Mouse (Mus musculus) monocyte, adult 5-6 weeks (primary cell): Measurements from ENCODE around the gene Fam133b. TPM values are rescaled to one million over a fixed set of nuclear protein-coding genes. Genes with fewer than 3 reads are reported as not detected.
"Not testable (repeated sequence)": the region's sequence is repeated elsewhere in the genome, so short reads cannot be mapped to it uniquely, and the experiment has no call there.

Experiments used
- ATAC-seq: fragments of 153-309, 156-312 bp; replicated peaks from 2 replicates; pipeline ENCODE4 v1.8.0; 2017; ENCODE audit warnings: mild to moderate bottlenecking; ENCODE audit not compliant: low TSS enrichment, insufficient number of reproducible peaks, severe bottlenecking, poor library complexity, low FRiP score
- total RNA-seq: library from RNA; stranded (forward); fragments of 200-1000, 200-491, 200-594 nt; gene quantifications from 3 replicates; pipeline ENCODE4 v1.2.3, GENCODE M21; 2017

Gene Fam133b
- total RNA-seq, 1 experiment from 2014 or later: 76.0 TPM

- no peak for ATAC-seq
These were observed 28.2 kb upstream of the Fam133b start for GRCm38 (mm10) chr5:3515477-3515876.

GRCm38 (mm10) chr5:3516481-3517075 is 27.1 kb upstream of the Fam133b start:
- peak; percentile 55 for ATAC-seq

DNA sequence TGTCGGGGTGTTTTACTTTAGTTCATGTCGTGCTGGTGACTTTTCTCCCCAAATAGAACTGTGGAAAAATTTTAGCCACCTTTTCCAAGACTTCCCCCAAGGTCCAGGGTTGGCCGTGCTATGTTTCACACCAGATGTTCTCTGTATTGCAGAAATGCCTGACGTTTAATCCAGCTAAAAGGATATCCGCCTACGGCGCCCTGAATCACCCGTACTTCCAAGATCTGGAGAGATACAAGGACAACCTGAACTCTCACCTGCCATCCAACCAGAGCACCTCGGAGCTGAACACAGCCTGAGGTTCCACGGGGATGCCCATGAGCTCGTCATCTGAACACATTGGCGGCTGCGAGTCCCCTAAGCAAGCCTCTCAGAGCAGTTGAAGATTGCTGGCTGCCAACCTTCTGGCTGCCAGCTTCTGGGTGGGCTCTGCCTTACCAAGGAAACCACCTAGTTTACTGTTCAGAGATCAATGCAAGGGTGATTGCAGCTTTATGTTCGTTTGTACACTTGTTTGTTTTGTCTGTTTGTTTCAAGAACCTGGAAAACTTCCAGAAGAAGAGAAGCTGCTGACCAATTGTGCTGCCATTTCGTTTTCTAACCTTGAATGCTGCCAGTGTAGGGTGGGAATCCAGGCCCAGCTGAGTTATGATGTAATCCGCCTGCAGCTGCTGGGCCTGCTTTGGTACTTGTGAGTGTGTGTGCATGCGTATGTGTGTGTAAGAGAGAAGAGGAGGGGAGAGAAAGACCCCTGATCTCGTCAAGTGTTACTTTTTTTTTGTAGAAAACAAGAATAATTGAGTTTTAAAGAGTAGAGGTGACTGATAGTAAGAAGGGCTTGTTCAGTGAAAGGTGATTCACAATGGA is 22.9 kb upstream of the Fam133b start:
- ATAC-seq: no peak

- ATAC-seq: no peak
These were observed 21.9 kb upstream of the Fam133b start for GRCm38 (mm10) chr5:3521741-3522140.

- no peak for ATAC-seq
These were observed 20.8 kb upstream of the Fam133b start for GRCm38 (mm10) chr5:3522826-3523225.

DNA sequence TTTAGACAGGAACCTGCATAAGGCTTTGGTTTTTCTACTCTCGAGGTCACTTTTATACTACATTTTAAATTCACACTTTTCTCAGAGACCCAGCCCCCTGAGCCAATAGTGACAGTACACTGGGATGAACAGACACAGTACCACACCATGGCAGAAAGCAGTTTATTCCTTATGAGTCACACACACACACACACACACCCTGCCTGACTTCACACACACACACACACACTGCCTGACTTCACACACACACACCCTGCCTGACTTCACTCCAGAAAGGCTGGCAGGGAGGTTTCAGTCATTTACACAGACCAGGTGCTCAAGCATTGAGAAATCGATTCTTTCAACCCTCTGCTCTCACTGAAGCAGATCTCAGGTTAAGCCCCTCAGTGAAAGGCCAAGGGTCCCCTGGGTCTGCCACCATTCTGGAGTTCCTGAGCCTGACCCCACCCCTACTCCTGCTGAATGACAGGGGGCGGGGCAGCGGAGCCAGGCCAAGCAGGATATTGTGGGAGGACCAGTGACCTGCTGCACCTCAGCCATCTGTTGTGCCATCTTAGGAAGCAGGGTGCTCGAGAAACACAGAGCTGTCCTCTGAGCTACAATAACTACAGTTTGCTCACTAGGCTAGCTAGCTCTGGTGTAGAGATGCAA is 16.5 kb upstream of the Fam133b start:
- ATAC-seq: no peak

GRCm38 (mm10) chr5:3529585-3530189 is 13.9 kb upstream of the Fam133b start:
- ATAC-seq: no peak

DNA sequence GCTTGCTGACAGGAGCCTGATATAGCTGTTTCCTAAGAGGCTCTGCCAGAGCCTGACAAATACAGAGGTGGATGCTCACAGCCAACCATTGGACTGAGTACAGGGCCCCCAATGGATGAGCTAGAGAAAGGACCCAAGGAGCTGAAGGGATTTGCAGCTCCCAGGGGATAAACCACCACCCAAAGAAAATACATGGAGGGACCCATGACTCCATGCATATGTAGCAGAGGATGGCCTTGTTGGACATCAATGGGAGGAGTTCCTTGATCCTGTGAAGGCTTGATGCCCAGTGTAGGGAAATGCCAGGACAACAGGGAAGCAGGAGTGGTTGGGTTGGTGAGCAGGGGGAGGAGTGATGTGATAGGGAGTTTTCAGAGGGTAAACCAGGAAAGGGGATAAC is 11.6 kb upstream of the Fam133b start:
- not testable (repeated sequence) for ATAC-seq

DNA sequence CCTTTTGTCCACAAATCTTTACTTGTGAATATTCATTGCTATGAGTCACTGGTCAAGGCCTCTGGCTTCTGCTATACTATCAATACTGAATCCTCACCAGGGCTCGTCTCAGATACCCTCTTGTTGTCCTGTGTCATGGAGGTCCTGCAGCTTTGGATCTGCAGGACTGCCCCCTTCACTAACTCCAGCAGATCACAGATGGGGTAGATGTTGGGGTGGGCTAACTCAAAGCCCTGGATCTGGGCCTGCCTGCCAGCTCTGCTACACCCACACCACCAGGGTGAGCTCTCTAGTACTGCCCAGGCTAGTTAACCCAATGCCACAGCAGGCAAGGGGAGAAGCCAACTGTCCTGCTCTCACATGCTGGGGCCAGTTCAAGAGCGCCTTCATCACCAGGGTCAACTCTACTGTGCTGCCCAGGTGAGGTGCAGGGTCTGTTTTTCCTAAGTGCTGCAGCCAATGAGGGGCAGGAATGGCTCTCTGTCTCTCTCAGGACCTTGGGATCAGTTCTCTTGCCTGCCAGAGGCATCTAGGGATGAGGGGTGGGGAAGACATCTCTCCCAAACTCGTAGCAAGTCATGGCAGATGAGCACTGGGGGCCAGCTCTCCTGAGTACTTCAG is 6.9 kb upstream of the Fam133b start:
- ATAC-seq: no peak

GRCm38 (mm10) chr5:3538505-3539472 is 4.8 kb upstream of the Fam133b start:
- ATAC-seq: no peak

DNA sequence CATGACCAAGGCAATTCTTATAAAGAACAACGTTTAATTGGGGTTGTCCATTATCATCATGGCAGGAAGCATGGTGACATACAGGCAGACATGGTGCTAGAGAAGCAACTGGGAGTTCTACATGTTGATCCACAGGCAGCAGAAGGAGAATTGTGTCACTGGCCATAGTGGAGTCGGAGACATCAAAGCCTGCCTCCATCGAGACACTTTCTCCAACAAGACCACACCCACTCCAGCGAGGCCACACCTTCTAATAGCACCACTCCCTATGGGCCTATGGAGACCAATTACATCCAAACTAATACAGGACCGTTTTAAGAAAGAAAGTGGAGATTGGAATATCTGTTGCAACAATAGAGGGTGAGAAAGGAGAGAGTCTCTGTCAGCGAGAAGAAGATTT is 1.8 kb upstream of the Fam133b start:
- ATAC-seq: no peak

DNA sequence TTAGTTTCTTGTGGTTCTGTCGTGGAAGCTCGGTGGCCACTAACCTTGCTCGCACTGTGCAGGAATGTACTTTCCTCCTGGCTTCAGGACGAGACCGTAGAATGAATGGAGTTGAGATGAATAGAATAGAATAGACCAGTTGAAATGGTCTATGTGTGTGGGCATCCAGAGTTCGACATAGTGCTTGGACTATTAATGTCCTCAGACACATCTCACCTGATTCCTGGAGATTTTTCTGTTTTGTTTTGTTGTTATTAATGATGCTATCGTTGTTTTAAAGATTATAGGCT is 792 bp downstream of the Fam133b start:
- ATAC-seq: no peak

DNA sequence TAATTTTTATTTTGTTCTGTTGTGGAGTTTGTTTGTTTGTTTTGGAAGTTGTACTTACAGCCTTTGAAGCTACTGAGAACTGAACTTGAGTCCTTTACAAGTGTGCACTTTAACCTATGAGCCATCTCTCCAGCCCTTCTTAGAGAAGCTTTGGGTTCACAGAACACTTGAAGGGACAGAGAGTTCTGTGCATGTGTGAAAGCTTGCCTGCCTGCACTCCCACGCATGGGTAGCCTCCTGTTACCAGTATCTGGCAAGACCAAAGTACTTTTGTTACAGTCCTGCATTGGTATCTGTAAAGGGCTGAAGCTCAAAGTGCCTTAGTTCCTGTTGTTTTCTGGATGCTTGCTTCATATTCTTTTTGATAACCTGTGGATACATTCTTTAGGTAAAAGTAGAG is 2.6 kb downstream of the Fam133b start:
- ATAC-seq: no peak

- no peak for ATAC-seq
These were observed 7.8 kb downstream of the Fam133b start for GRCm38 (mm10) chr5:3551481-3551880.

GRCm38 (mm10) chr5:3554198-3554597 is 10.6 kb downstream of the Fam133b start:
- no peak for ATAC-seq

DNA sequence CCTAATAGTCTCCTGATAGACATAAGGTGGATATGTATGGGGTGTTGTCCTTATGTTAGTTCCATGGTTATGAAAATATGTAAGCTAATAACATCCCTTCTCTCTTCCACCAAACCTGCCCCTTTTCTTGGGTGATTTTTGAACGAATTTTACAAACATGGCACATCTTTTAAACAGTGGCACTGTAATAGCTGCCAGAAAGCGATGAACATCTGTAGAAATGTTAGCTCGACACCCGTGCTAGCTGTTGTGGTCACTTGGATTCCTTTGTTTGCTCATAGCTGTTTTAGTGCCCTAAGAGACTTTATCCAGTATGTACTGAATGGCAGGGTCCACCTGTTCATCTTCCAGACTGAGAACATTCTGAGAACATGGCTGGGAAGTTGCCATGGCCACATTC is 27.6 kb downstream of the Fam133b start, which contains the start of gene 1700109H08Rik:
Gene 1700109H08Rik, plus strand, starts transcription at position 301 of the 400 bp plus-strand sequence.
- no peak for ATAC-seq

- no peak for ATAC-seq
These were observed 31.2 kb downstream of the Fam133b start for GRCm38 (mm10) chr5:3574825-3575224.

DNA sequence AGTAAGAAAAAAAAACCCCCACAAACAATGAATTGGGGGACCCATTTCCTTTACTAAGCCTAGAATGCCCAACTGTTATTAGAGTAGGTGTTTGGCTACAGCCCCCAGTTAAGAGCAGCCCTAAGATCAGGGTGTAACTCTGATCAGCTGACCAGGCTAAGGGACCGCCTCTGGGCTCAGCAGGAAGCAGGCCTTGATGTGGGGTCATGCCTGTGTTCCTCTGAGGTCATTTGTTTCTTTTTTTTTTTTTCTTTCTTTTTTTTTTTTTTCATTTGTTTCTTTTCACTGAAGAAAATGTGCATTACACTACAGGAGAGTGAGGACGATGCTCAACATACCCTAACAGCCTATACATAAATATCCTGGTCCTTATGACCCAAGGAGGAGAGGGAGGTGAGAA is 34.3 kb downstream of the Fam133b start:
- ATAC-seq: no peak
